Mouse (Mus musculus) bone marrow macrophage, adult 2 months (primary cell): ENCODE results near the gene Traf1. TPM values are rescaled to one million over a fixed set of nuclear protein-coding genes. Genes with fewer than 3 reads are reported as not detected.
A peak's percentile ranks its signal among the peaks of the same experiment; 100 is the strongest.

Source experiments
- H3K27ac ChIP-seq: 2 replicates; pipeline ENCODE4 v1.5.1; 2012; ENCODE audit warnings: low read depth, low read length; ENCODE audit not compliant: insufficient read depth
- H3K4me1 ChIP-seq: 2 replicates; pipeline ENCODE4 v1.6.1; 2012; ENCODE audit warnings: low read length; ENCODE audit not compliant: control insufficient read depth, insufficient read depth
- H3K4me3 ChIP-seq: 2 replicates; pipeline ENCODE4 v1.5.1; 2012; ENCODE audit warnings: mild to moderate bottlenecking, low read length, moderate library complexity; ENCODE audit not compliant: insufficient read depth
- CTCF ChIP-seq: IDR thresholded peaks from 2 replicates; pipeline ENCODE4 v1.5.1; 2012; ENCODE audit warnings: low read depth, mild to moderate bottlenecking, low read length, moderate library complexity
- POLR2A ChIP-seq: IDR thresholded peaks from 2 replicates; pipeline ENCODE4 v1.6.1; 2012; ENCODE audit warnings: mild to moderate bottlenecking, low read depth, low read length, borderline replicate concordance
- polyA plus RNA-seq: library from polyadenylated mRNA; stranded (reverse); fragments of >200 nt; gene quantifications from 2 replicates; pipeline ENCODE4 v1.2.4, GENCODE M21; 2012; ENCODE audit not compliant: missing spikeins, insufficient read depth, insufficient read length

Gene Traf1
- polyA plus RNA-seq, 1 experiment, result 28.0 TPM

DNA sequence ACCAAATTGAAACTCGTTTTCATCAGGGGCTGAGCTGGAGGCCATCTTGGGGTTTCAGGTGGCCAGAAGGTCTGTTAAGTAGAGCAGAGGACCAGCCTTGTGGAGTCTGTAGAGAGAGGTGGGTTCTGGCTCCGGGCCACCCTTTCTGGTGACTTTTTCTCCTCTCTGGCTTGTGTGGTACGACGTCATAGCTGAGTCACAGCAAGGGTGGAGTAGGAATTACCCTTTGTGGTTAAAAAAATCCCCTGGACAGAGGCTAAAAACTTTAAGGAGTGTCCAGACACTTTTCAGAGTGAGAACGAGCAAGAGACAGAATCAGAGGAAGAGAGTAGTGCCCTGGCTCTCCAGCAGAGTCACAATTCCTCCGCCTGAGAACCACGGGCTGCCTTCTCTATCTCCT lies 3.5 kb downstream of the Traf1 start:
- no peak overlapping the region for H3K27ac ChIP-seq
- no peak overlapping the region for H3K4me3 ChIP-seq
- H3K4me1 ChIP-seq, result peaks cover 28% of the 10 kb centered on the region
- TF ChIP-seq POLR2A, result no peak
- no peak for TF ChIP-seq CTCF

- TF ChIP-seq POLR2A, result no peak
- TF ChIP-seq CTCF, result no peak
- Histone ChIP-seq H3K4me3 (no peak overlapping the region), H3K4me1 (peaks cover 24% of the 10 kb centered on the region), H3K27ac (no peak overlapping the region)
Measured at GRCm38 (mm10) chr2:34957405-34957804, 4.2 kb downstream of the Traf1 start.

DNA sequence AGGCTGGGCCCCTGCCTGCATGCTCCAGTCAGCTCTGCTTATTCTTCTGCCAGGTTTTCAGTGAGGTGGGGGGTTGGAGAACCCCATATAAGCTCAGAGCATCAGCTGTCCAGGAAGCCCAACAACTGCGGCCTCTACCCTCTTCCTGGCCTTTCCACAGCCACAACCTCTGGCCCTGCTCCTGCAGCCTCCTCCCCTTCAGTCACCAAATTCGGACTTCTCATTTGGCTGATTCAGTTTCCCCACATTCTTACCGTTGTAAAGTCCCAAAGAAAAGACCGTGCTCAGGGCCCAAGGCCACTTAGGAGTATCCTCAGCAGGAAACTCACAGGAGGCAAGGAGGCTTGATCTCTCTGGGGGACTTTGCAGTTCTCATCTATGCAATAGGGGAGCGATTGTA lies 4.6 kb downstream of the Traf1 start:
- Histone ChIP-seq H3K27ac (no peak overlapping the region), H3K4me3 (no peak overlapping the region), H3K4me1 (peaks cover 19% of the 10 kb centered on the region)
- 0 out of 2 replicates have a peak, but pooled peaks have one; percentile 15 for TF ChIP-seq CTCF
- TF ChIP-seq POLR2A, result no peak

DNA sequence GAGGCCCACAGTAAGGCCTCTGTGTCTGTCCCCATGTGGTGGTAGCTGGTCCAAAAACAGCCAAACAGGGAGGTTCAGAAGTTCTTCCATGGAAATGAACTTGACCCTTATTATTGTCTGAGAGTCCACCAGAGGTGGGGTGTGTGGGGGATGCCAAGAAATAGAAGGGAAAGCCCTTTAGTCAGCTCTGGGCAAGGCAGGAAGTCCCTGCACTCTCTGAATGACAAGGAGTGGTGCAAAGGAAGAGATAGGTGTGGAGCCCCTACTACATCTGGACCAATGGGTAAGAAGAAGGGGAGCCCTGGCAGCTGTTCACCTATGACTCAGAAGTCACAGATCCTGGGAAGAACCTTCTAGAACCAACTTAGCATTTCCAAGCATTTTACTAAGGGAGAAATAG lies 7.2 kb downstream of the Traf1 start:
- H3K4me3 ChIP-seq, result no peak overlapping the region
- H3K4me1 ChIP-seq, result peaks cover 15% of the 10 kb centered on the region
- no peak overlapping the region for H3K27ac ChIP-seq
- TF ChIP-seq POLR2A (no peak), CTCF (no peak)

GRCm38 (mm10) chr2:34953547-34954116 lies 7.9 kb downstream of the Traf1 start:
- no peak for TF ChIP-seq POLR2A
- TF ChIP-seq CTCF, result no peak
- no peak overlapping the region for H3K4me3 ChIP-seq
- H3K4me1 ChIP-seq, result peaks cover 12% of the 10 kb centered on the region
- no peak overlapping the region for H3K27ac ChIP-seq

DNA sequence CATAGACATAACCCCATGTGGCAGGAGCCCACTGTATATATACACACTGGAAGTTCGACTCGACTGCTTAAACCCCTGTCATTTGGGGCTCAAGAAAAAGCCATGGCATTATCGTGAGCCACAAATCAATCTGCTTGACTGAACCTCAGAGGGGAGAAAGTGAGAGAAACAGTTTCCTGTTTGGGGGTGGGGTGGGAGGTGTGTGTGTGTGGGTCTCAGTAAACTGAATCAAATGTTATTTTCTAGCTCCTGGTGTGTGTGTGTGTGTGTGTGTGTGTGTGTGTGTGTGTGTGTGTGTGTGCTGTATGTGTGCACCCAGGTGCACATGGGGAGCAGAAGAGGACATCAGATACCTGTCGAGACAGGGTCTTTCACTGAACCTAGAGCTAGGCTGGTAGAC lies 8.6 kb downstream of the Traf1 start:
- Histone ChIP-seq H3K4me1 (peaks cover 6% of the 10 kb centered on the region), H3K4me3 (no peak overlapping the region), H3K27ac (no peak overlapping the region)

GRCm38 (mm10) chr2:34951469-34951868 lies 10.1 kb downstream of the Traf1 start:
- H3K4me1 ChIP-seq, result no peaks in the 10 kb centered on the region
- TF ChIP-seq POLR2A, result no peak
- TF ChIP-seq CTCF, result no peak
- no peak overlapping the region for H3K4me3 ChIP-seq
- H3K27ac ChIP-seq, result no peak overlapping the region

More for the DNA sequence above, 8.6 kb downstream of the Traf1 start:
- TF ChIP-seq CTCF, result no peak
- TF ChIP-seq POLR2A, result no peak

DNA sequence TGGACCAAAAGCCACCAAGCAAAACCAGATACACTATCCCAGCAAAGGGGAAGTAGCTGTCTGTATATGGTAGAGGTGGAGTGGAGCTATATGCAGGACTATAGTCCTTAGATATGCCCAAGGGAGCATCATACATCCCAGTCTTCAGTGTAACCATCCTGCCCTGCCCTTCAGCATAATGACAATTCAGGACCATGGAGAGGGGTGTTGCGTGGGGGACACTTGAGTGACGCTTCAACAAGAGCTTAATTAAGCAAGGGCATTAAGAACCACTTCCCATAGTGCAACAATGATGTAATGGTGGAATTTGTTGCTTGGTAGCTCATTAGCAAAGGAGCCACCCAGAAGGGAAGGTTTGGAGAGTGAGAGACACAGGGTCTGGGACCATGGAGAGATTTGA lies 12.9 kb downstream of the Traf1 start:
- Histone ChIP-seq H3K4me1 (peaks cover 26% of the 10 kb centered on the region), H3K27ac (no peak overlapping the region), H3K4me3 (no peak overlapping the region)
- no peak for TF ChIP-seq CTCF
- no peak for TF ChIP-seq POLR2A

GRCm38 (mm10) chr2:34946046-34946445 lies 15.5 kb downstream of the Traf1 start:
- peaks cover 30% of the 10 kb centered on the region for H3K4me1 ChIP-seq
- TF ChIP-seq POLR2A (no peak), CTCF (no peak)
- no peak overlapping the region for H3K27ac ChIP-seq
- H3K4me3 ChIP-seq, result no peak overlapping the region

GRCm38 (mm10) chr2:34945580-34945979 lies 16.0 kb downstream of the Traf1 start:
- Histone ChIP-seq H3K27ac (no peak overlapping the region), H3K4me1 (peaks cover 30% of the 10 kb centered on the region), H3K4me3 (no peak overlapping the region)
- TF ChIP-seq CTCF, result no peak
- no peak for TF ChIP-seq POLR2A

- H3K27ac ChIP-seq, result no peak overlapping the region
- peaks cover 30% of the 10 kb centered on the region for H3K4me1 ChIP-seq
- H3K4me3 ChIP-seq, result no peak overlapping the region
- TF ChIP-seq CTCF, result no peak
- TF ChIP-seq POLR2A, result no peak
Measured at GRCm38 (mm10) chr2:34944761-34945160, 16.8 kb downstream of the Traf1 start.
